Mouse (Mus musculus): ENCODE measurements around the gene Lfng. TPM values are rescaled to one million over a fixed set of nuclear protein-coding genes. Genes with fewer than 3 reads are reported as not detected.

Gene Lfng
- total and polyA plus RNA-seq, 3 experiments = not detected

- no peaks in the 10 kb centered on the region for H3K27me3 ChIP-seq (replicated peaks)
- no peaks in the 10 kb centered on the region for H3K9me3 ChIP-seq (replicated peaks; ENCODE audit: low read length)
- H3K79me2 ChIP-seq (replicated peaks; ENCODE audit: control insufficient read depth, extremely low read depth, insufficient read depth, poor library complexity, severe bottlenecking) = no peaks in the 10 kb centered on the region
- dilution Hi-C loops (cut with MboI; ENCODE audit: extremely low pct_ligation_motif_present, extremely low pct_unique_long_range_greater_than_20kb, low sequenced_read_pairs) (no loop called here), in situ Hi-C loops (cut with MboI; ENCODE audit: low pct_ligation_motif_present, low pct_unique_long_range_greater_than_20kb, low sequenced_read_pairs) (loop anchor here (5.0 kb wide), 1 partner anchor 102 kb away; no protein-coding TSS in a partner anchor)
- no peak for DNase-seq (ENCODE audit: extremely low read depth)
- H3K9ac ChIP-seq (ENCODE audit: insufficient read depth, low read depth) = no peak overlapping the region
- peaks cover 0 to 7% of the 10 kb centered on the region in 2 experiments for H3K36me3 ChIP-seq (replicated peaks in 1 of 2; ENCODE audit: control insufficient read depth in 1 of 2, insufficient read depth in 1 of 2, low read length in 1 of 2)
- H3K4me2 ChIP-seq (ENCODE audit: insufficient read depth, low read depth, poor library complexity, severe bottlenecking) = no peak overlapping the region
- peaks cover 10 to 34% of the 10 kb centered on the region in 2 experiments for H3K4me1 ChIP-seq (ENCODE audit: control insufficient read depth in 1 of 2, insufficient read depth in 2 of 2)
- H3K27ac ChIP-seq (ENCODE audit: insufficient read depth, low read depth) = no peak overlapping the region
- H3K4me3 ChIP-seq (replicated peaks in 1 of 3; ENCODE audit: low read depth in 2 of 3, low read length in 2 of 3, poor library complexity in 1 of 3) = no peak overlapping the region
- no peak for TF ChIP-seq ETS1 (conservative IDR thresholded peaks at IDR 0.05; ENCODE audit: low read depth, low read length)
- TF ChIP-seq BHLHE40 (IDR thresholded peaks at IDR 0.05; ENCODE audit: low read depth, low read length) = no peak
Measured at GRCm38 (mm10) chr5:140639871-140640270, 32.8 kb downstream of the Lfng start.

GRCm38 (mm10) chr5:140640812-140641211 lies 33.7 kb downstream of the Lfng start:
- TF ChIP-seq MAZ (IDR thresholded peaks at IDR 0.05; ENCODE audit: low read depth, low read length) (no peak), SMC3 (IDR thresholded peaks at IDR 0.05; ENCODE audit: low read depth, low read length) (peak; percentile 42), ZMIZ1 (IDR thresholded peaks at IDR 0.05; ENCODE audit: low read depth, low read length) (no peak), CTCF (conservative IDR thresholded peaks at IDR 0.05 in 1 of 2, IDR thresholded peaks at IDR 0.05 in 1 of 2; ENCODE audit: low read depth in 2 of 2, low read length in 2 of 2) (peak in 1 of 2 experiments; percentile 60; a peak in 2 of 4 replicates), JUND (conservative IDR thresholded peaks at IDR 0.05; ENCODE audit: low read depth, low read length) (no peak), RCOR1 (conservative IDR thresholded peaks at IDR 0.05; ENCODE audit: low read depth, low read length) (no peak), MAFK (IDR thresholded peaks at IDR 0.05; ENCODE audit: insufficient replicate concordance, low read length) (no peak), JUN (IDR thresholded peaks at IDR 0.05; ENCODE audit: insufficient read depth, low read depth, low read length) (no peak), PAX5 (IDR thresholded peaks at IDR 0.05; ENCODE audit: low read length) (no peak), BHLHE40 (IDR thresholded peaks at IDR 0.05; ENCODE audit: low read depth, low read length) (no peak), TCF12 (IDR thresholded peaks at IDR 0.05; ENCODE audit: low read depth, low read length) (no peak), ZC3H11A (IDR thresholded peaks at IDR 0.05; ENCODE audit: low read depth, low read length) (no peak), ZNF384 (IDR thresholded peaks at IDR 0.05; ENCODE audit: low read depth, low read length) (no peak), CHD2 (IDR thresholded peaks at IDR 0.05; ENCODE audit: low read length) (no peak), ZKSCAN1 (IDR thresholded peaks at IDR 0.05; ENCODE audit: borderline replicate concordance, low read depth, low read length) (no peak), ELF1 (IDR thresholded peaks at IDR 0.05; ENCODE audit: low read depth, low read length) (peak; percentile 70), TBP (conservative IDR thresholded peaks at IDR 0.05; ENCODE audit: low read depth, low read length) (no peak), GABPA (IDR thresholded peaks at IDR 0.05; ENCODE audit: insufficient replicate concordance, low read depth, low read length) (no peak), RAD21 (IDR thresholded peaks at IDR 0.05; ENCODE audit: low read depth, low read length) (peak; percentile 39)
- Histone ChIP-seq H3K9me3 (replicated peaks; ENCODE audit: low read length) (no peaks in the 10 kb centered on the region), H3K4me1 (ENCODE audit: control insufficient read depth in 1 of 2, insufficient read depth in 2 of 2) (peaks cover 10 to 34% of the 10 kb centered on the region in 2 experiments), H3K4me3 (replicated peaks in 1 of 3; ENCODE audit: low read depth in 2 of 3, low read length in 2 of 3, poor library complexity in 1 of 3) (no peak overlapping the region), H3K4me2 (ENCODE audit: insufficient read depth, low read depth, poor library complexity, severe bottlenecking) (no peak overlapping the region), H3K79me2 (replicated peaks; ENCODE audit: control insufficient read depth, extremely low read depth, insufficient read depth, poor library complexity, severe bottlenecking) (no peaks in the 10 kb centered on the region), H3K27me3 (replicated peaks) (no peaks in the 10 kb centered on the region), H3K27ac (ENCODE audit: insufficient read depth, low read depth) (no peak overlapping the region), H3K36me3 (replicated peaks in 1 of 2; ENCODE audit: control insufficient read depth in 1 of 2, insufficient read depth in 1 of 2, low read length in 1 of 2) (no peaks in the 10 kb centered on the region), H3K9ac (ENCODE audit: insufficient read depth, low read depth) (no peak overlapping the region)
- in situ Hi-C loops (cut with MboI; ENCODE audit: low pct_ligation_motif_present, low pct_unique_long_range_greater_than_20kb, low sequenced_read_pairs) = loop anchor here (5.0 kb wide), 1 partner anchor 101 kb away; no protein-coding TSS in a partner anchor
- DNase-seq (ENCODE audit: extremely low read depth) = no peak
- dilution Hi-C loops (cut with MboI; ENCODE audit: extremely low pct_ligation_motif_present, extremely low pct_unique_long_range_greater_than_20kb, low sequenced_read_pairs) = no loop called here

All from CH12.LX (cell line).